Mouse (Mus musculus) gastrocnemius, adult 8-10 months (tissue): ENCODE data around the gene Mvb12b. TPM values are rescaled to one million over a fixed set of nuclear protein-coding genes. Genes with fewer than 3 reads are reported as not detected.
"Not testable (repeated sequence)": the region's sequence is repeated elsewhere in the genome, so short reads cannot be mapped to it uniquely, and the experiment has no call there.

Experiments used
- DNase-seq, 2 experiments: peaks; one replicate each; pipeline ENCODE4 v3.0.0; 2022; ENCODE audit warnings: low spot score in 2 of 2
- total RNA-seq, 4 experiments: library from RNA; stranded (reverse); gene quantifications; 2 replicates each; pipeline ENCODE4 v1.2.4; 2022

Gene Mvb12b
- total RNA-seq, result 10 to 100 TPM; 31.9 to 41.4 (median 34.4) TPM

- peak; percentile 26 to 32 for DNase-seq
Observed at GRCm38 (mm10) chr2:33887328-33888099, at the start of gene Mvb12b. TSS of gene Mvb12b (minus strand) at chr2:33887946.

GRCm38 (mm10) chr2:33935756-33936155, 48.0 kb upstream of the Mvb12b start:
- no peak for DNase-seq

- no peak for DNase-seq
Observed at GRCm38 (mm10) chr2:33933606-33934510, 46.1 kb upstream of the Mvb12b start.

- DNase-seq, result no peak
Observed at GRCm38 (mm10) chr2:33931161-33931560, 43.4 kb upstream of the Mvb12b start.

GRCm38 (mm10) chr2:33925288-33925687, 37.5 kb upstream of the Mvb12b start:
- DNase-seq, result no peak

- DNase-seq, result no peak
Observed at GRCm38 (mm10) chr2:33923482-33923881, 35.7 kb upstream of the Mvb12b start.

GRCm38 (mm10) chr2:33922466-33922865, 34.7 kb upstream of the Mvb12b start:
- DNase-seq, result no peak

- no peak for DNase-seq
Observed at GRCm38 (mm10) chr2:33919934-33920615, 32.3 kb upstream of the Mvb12b start.

GRCm38 (mm10) chr2:33918824-33919223, 31.1 kb upstream of the Mvb12b start:
- DNase-seq, result no peak

GRCm38 (mm10) chr2:33918318-33918717, 30.6 kb upstream of the Mvb12b start:
- DNase-seq, result peak; percentile 17 to 20

GRCm38 (mm10) chr2:33916603-33917002, 28.9 kb upstream of the Mvb12b start:
- no peak for DNase-seq

- no peak for DNase-seq
Observed at GRCm38 (mm10) chr2:33914998-33915397, 27.3 kb upstream of the Mvb12b start.

- DNase-seq, result no peak
Observed at GRCm38 (mm10) chr2:33914334-33914733, 26.6 kb upstream of the Mvb12b start.

- DNase-seq, result not testable (repeated sequence)
Observed at GRCm38 (mm10) chr2:33913598-33913997, 25.9 kb upstream of the Mvb12b start.

- DNase-seq, result no peak
Observed at GRCm38 (mm10) chr2:33912741-33913140, 25.0 kb upstream of the Mvb12b start.

GRCm38 (mm10) chr2:33908374-33908773, 20.6 kb upstream of the Mvb12b start:
- DNase-seq, result no peak

GRCm38 (mm10) chr2:33907174-33907573, 19.4 kb upstream of the Mvb12b start:
- DNase-seq, result no peak

- no peak for DNase-seq
Observed at GRCm38 (mm10) chr2:33895829-33896228, 8.1 kb upstream of the Mvb12b start.

- no peak for DNase-seq
Observed at GRCm38 (mm10) chr2:33893151-33893550, 5.4 kb upstream of the Mvb12b start.

GRCm38 (mm10) chr2:33892354-33892753, 4.6 kb upstream of the Mvb12b start:
- DNase-seq, result no peak

GRCm38 (mm10) chr2:33888100-33888385, 297 bp upstream of the Mvb12b start:
- no peak for DNase-seq
